Mouse (Mus musculus): ENCODE results near the gene Vmn2r33.
"Not testable (repeated sequence)": the region's sequence is repeated elsewhere in the genome, so short reads cannot be mapped to it uniquely, and the experiment has no call there.

The Vmn2r33 gene

DNA sequence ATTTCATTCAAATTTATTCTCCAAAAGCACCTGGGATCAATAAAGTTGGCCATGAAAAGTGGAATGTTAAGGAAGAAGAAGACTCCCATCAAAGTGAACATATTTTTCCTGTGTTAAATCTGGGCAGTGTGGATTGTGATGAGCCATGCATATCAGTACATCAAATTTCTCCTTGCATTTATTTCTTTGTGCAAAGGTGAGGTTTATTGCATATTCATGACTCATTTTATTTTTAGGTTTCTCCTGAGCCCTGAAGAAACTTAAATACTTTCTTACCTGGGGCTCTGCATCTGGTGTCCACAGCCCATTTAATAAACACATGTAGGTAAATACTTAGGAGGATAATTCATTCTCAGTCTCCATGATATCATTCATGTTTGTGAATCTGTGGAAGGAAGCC is at the start of gene Vmn2r33:
Gene Vmn2r33 (minus strand): TSS at position 101 of the 400 bp plus-strand sequence.
- not testable (repeated sequence) for DNase-seq
